Comparison of ENCODE assay signal across 8 mouse cellular contexts in the genomic region with DNA sequence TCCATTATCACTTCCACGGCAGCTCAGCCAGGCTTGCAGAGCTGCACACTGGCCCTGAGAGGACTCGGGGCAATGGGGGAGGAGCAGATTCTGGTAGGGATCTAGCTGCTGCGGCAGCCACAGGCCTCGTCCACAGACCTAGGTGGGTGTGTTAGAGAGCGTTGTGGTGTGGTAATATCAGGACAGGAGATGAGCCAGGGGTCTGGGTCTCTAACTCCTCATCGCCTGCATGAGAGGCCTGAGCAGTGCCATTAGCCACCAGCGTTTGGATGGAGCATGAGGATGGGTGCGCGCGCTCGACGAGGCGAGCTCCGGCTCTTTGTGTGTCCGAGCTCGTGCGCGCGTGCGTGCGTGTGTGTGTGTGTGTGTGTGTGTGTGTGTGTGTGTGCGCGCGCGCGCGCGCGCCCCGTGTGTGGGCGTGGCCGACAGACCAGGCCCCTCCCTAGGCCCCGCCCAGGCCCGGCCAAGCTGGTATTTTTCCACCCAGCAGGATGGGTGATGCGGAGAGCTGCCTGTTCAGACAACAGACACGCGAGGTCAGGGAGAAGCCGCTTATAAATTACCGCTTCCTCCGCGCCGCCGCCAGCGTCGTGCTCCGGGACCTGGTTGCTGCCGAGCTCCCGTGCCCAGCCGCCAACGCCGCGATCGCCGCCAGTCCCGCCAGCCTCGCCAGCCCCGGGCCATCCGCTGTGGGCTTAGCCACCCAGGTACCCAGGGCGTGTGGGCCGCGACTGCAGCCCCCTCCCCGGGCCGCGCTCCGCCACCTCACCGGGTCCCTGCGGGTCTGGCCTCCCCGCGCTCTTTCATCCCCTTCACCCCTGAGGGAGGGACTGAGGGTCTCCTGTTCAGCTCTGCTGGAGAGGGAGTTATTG. TPM values are rescaled to one million over a fixed set of nuclear protein-coding genes. Genes with fewer than 3 reads are reported as not detected.
DNase-seq lines count a peak whose midpoint lies in the region; ATAC-seq and TF ChIP-seq lines count a peak whose summit lies in the region.

A gene (plus strand): TSS at position 452 of the 872 bp plus-strand sequence.

- H3K27me3 ChIP-seq in heart, embryonic 10.5 days (ENCODE audit: insufficient read depth, poor library complexity, severe bottlenecking): peaks cover 7% of the 10 kb centered on the region
- no peaks in the 10 kb centered on the region for H3K27me3 ChIP-seq in kidney, embryonic 15.5 days

- no peak for TF ChIP-seq CTCF in bone marrow macrophage, adult 2 months (IDR thresholded peaks at IDR 0.05; ENCODE audit: low read depth, low read length)
- TF ChIP-seq CTCF in embryonic fibroblast, embryonic 13.5 days (IDR thresholded peaks at IDR 0.05; ENCODE audit: borderline replicate concordance, insufficient read depth, low read length): no peak

- H3K9me3 ChIP-seq in heart, embryonic 10.5 days: no peaks in the 10 kb centered on the region
- H3K9me3 ChIP-seq in kidney, embryonic 15.5 days (replicated peaks): no peaks in the 10 kb centered on the region

- DNase-seq in 416B (ENCODE audit: low read depth) (peak; percentile 96), liver (peak; percentile 93)
- peak; percentile 96 for DNase-seq in heart, embryonic 10.5 days (ENCODE audit: low spot score)
- peak; percentile 89 to 94 for DNase-seq in spleen, postnatal 4 days (ENCODE audit: low spot score in 2 of 2)

- peaks cover 43% of the 10 kb centered on the region for H3K4me1 ChIP-seq in bone marrow macrophage, adult 2 months (ENCODE audit: control insufficient read depth, insufficient read depth, low read length)
- peaks cover 17% of the 10 kb centered on the region for H3K4me1 ChIP-seq in embryonic fibroblast, embryonic 13.5 days (ENCODE audit: control insufficient read depth, insufficient read depth, low read length)
- peaks cover 71% of the 10 kb centered on the region for H3K4me1 ChIP-seq in heart, embryonic 10.5 days
- H3K4me1 ChIP-seq in kidney, embryonic 15.5 days: peaks cover 56% of the 10 kb centered on the region

- H3K36me3 ChIP-seq in heart, embryonic 10.5 days: no peaks in the 10 kb centered on the region
- H3K36me3 ChIP-seq in kidney, embryonic 15.5 days: no peaks in the 10 kb centered on the region

- under 1% methylated on average over 62 of the region's 69 CpGs for WGBS in heart, embryonic 10.5 days
- WGBS in kidney, embryonic 15.5 days: under 1% methylated on average over 65 of the region's 69 CpGs

- no peak; the same call in 1 of the 2 replicates for TF ChIP-seq POLR2A in bone marrow macrophage, adult 2 months (IDR thresholded peaks at IDR 0.05; ENCODE audit: borderline replicate concordance, low read depth, low read length)
- peak; percentile 93 for TF ChIP-seq POLR2A in embryonic fibroblast, embryonic 13.5 days (IDR thresholded peaks at IDR 0.05; ENCODE audit: low read depth, low read length)

- ATAC-seq in kidney, embryonic 15.5 days (replicated peaks; ENCODE audit: low FRiP score): peak; percentile 90
- peak; percentile 60 for ATAC-seq in monocyte, adult 5-6 weeks (replicated peaks; ENCODE audit: insufficient number of reproducible peaks, low FRiP score, low TSS enrichment, poor library complexity, severe bottlenecking)

- H3K9ac ChIP-seq in kidney, embryonic 15.5 days: peak within 1 kb of the TSS; percentile 86

- peak within 1 kb of the TSS; percentile 99 for H3K27ac ChIP-seq in bone marrow macrophage, adult 2 months (ENCODE audit: insufficient read depth, low read depth, low read length)
- H3K27ac ChIP-seq in embryonic fibroblast, embryonic 13.5 days (ENCODE audit: insufficient read depth, low read length): peak within 1 kb of the TSS; percentile 12
- H3K27ac ChIP-seq in heart, embryonic 10.5 days: peak within 1 kb of the TSS; percentile 97
- H3K27ac ChIP-seq in kidney, embryonic 15.5 days: peak within 1 kb of the TSS; percentile 92

- H3K4me3 ChIP-seq in bone marrow macrophage, adult 2 months (ENCODE audit: insufficient read depth, low read length): peak within 1 kb of the TSS; percentile 95
- H3K4me3 ChIP-seq in embryonic fibroblast, embryonic 13.5 days (ENCODE audit: insufficient read depth, low read length): peak within 1 kb of the TSS; percentile 72
- H3K4me3 ChIP-seq in heart, embryonic 10.5 days: peak within 1 kb of the TSS; percentile 98
- peak within 1 kb of the TSS; percentile 72 for H3K4me3 ChIP-seq in kidney, embryonic 15.5 days (replicated peaks)

- peak within 1 kb of the TSS; percentile 92 for H3K4me2 ChIP-seq in kidney, embryonic 15.5 days

RNA-seq across cellular contexts. Expression of the gene that starts here (rescaled TPM):
- 510 and 575 TPM in 2 replicates for polyA plus RNA-seq in bone marrow macrophage, adult 2 months (2012; ENCODE audit: insufficient read depth, insufficient read length, missing spikeins)
- polyA plus RNA-seq in embryonic fibroblast, embryonic 13.5 days (2011; ENCODE audit: insufficient read length, low read depth, missing spikeins): 79.8 and 108 TPM in 2 replicates
- polyA plus RNA-seq in heart, embryonic 10.5 days (2016; fragmentation: Nextera tagmentation; extraction: Ambion mirVana): 56.6 and 69.3 TPM in 2 replicates
- 84.0 and 87.2 TPM in 2 replicates for polyA plus RNA-seq in kidney, embryonic 15.5 days (2015; fragmentation: Nextera tagmentation; extraction: Ambion mirVana)
- 63.2 to 87.6 TPM (median 76.2 TPM) in 3 replicates for total RNA-seq in monocyte, adult 5-6 weeks (2017)

Comparison
In these comparisons a context has a peak if more than half of its experiments do, and no peak if none do; other contexts are left out.
1. Peak in every context shown above with its lines: DNase-seq, ATAC-seq, H3K4me3 ChIP-seq and H3K27ac ChIP-seq.
2. H3K27ac ChIP-seq: peak in every context shown above with its lines; median percentile 99 in bone marrow macrophage, adult 2 months; 97 in heart, embryonic 10.5 days; 92 in kidney, embryonic 15.5 days; 12 in embryonic fibroblast, embryonic 13.5 days.